Mouse (Mus musculus): ENCODE data around the gene Tshz2. TPM values are rescaled to one million over a fixed set of nuclear protein-coding genes. Genes with fewer than 3 reads are reported as not detected.

Tshz2 gene
- polyA plus RNA-seq, 1 experiment from 2014 or later = 16.1 TPM

DNA sequence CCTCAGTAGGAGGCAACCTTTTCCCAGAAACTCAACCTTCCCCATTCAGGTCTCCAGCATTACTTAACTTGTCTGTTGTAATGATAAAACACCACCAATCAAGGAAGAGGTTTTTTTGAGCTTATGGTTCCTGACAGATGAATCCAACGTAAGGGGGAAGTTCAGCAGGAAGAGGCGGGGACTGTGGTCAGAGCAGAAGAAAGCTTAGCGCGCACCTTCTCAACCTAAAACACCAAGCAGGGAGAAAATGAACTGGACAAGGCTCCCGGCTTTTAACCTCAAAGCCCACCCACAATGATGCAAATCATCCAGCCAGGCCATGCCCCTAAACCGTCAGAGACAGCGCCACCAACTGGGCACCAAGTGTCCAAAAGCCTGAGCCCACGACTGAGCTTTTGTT, 399.1 kb downstream of the Tshz2 start:
- Histone ChIP-seq H3K4me1 (peaks cover 20% of the 10 kb centered on the region), H3K4me2 (replicated peaks) (no peak overlapping the region), H3K27me3 (no peaks in the 10 kb centered on the region), H3K27ac (no peak overlapping the region), H3K36me3 (no peaks in the 10 kb centered on the region), H3K4me3 (no peak overlapping the region), H3K9ac (no peak overlapping the region), H3K9me3 (0 out of 2 replicates have a peak, but pooled peaks cover 4% of the 10 kb centered on the region)
- no peak for ATAC-seq (ENCODE audit: low FRiP score, low read depth)
- 81% methylated on average over 8 of the region's 8 CpGs for WGBS

DNA sequence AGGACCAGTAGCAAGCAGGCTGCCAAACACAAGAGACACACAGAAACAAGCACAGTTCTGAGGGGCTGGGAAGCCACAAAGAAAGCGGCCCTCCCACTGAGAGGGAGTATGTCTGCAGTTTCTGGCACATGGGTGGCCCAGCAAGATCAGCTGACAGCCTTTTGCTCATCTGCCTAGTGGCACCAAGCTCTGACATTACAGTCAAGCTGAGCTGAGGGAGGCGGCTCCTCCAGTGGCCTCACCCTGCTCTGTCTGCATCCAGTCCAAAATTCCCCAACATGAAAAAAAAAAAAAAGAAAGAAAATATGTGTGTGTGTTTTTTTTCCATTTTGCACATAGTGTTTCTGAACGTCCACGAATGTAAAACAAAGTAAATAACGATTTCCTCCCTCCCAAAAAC, 400.4 kb downstream of the Tshz2 start:
- peak overlapping the region; percentile 16; the same call in 1 of the 2 replicates for H3K27ac ChIP-seq
- no peaks in the 10 kb centered on the region for H3K9me3 ChIP-seq
- no peaks in the 10 kb centered on the region for H3K27me3 ChIP-seq
- 48% methylated on average over 5 of the region's 5 CpGs for WGBS
- no peak overlapping the region for H3K9ac ChIP-seq
- no peaks in the 10 kb centered on the region for H3K36me3 ChIP-seq
- H3K4me1 ChIP-seq = peaks cover 21% of the 10 kb centered on the region
- no peak overlapping the region for H3K4me3 ChIP-seq
- H3K4me2 ChIP-seq (replicated peaks) = no peak overlapping the region
- no peak for ATAC-seq (ENCODE audit: low FRiP score, low read depth)

DNA sequence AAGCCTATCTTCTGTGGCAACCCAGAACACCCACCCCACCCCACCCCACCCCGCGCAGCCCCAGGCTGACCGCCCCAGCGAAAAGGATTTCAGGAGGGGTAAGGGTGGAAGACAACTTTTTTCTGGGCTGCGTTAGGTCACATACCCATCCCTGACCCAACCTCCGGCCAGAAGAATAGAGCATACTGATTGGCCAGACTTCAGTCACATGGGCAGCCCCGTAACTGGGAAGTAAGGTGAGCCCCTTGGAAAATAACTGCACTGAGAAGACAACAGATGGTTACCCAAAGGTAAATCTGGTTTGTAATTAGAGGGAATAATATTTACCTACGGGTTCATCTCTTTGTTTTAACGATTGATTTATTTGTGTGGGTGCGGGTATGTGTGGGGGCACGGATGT, 402.0 kb downstream of the Tshz2 start:
- WGBS = 92% methylated on average over 11 of the region's 11 CpGs
- Histone ChIP-seq H3K4me2 (replicated peaks) (no peak overlapping the region), H3K9me3 (no peaks in the 10 kb centered on the region), H3K9ac (no peak overlapping the region), H3K27ac (no peak overlapping the region), H3K36me3 (no peaks in the 10 kb centered on the region), H3K4me1 (peaks cover 26% of the 10 kb centered on the region), H3K4me3 (no peak overlapping the region), H3K27me3 (0 out of 2 replicates have a peak, but pooled peaks cover 1% of the 10 kb centered on the region)
- ATAC-seq (ENCODE audit: low FRiP score, low read depth) = no peak

DNA sequence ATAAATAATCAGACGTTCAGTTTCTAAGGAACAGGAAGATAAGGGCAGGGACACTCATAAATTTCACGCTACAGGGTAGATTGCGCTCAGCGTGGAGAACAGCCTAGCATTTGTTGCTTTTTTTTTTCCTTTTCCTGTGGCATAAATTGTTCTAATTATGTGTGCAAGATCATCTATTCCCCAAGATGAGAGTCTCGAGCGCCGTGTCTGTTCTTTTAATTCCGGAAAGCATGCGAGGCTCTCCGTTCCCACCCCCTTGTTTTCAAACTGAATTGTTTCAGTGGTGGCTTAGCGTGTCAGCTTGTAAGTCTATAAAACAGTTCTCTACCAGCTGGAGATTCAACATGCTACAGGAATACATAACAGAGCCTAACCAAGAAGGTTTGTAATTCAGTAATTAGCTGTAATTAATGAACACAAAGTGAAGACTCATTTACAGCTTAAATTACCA, 404.0 kb downstream of the Tshz2 start:
- Histone ChIP-seq H3K9ac (no peak overlapping the region), H3K27ac (no peak overlapping the region), H3K36me3 (no peaks in the 10 kb centered on the region), H3K27me3 (0 out of 2 replicates have a peak, but pooled peaks cover 3% of the 10 kb centered on the region), H3K9me3 (no peaks in the 10 kb centered on the region), H3K4me2 (replicated peaks) (no peak overlapping the region), H3K4me3 (no peak overlapping the region), H3K4me1 (peaks cover 41% of the 10 kb centered on the region)
- WGBS = 30% methylated on average over 11 of the region's 11 CpGs
- no peak for ATAC-seq (ENCODE audit: low FRiP score, low read depth)

DNA sequence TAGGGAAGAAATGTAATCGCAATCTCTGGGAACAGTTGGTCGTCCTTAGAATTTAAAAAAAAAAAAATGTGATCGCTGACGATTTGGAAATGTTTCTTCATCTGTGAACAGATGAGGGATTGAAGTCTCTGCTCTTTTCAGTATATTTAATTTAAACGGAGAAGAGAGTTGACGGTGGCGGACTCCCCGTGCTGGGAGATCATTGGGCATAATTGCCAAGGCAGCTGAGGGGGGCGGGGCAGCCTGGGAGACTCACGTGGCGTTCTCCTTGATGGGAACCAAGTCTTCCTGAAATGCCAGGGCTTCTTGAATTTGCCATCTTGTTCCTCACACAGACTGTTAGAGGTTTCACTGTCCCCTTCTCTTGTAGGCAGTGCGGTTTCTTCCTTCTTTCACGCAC, 404.5 kb downstream of the Tshz2 start:
- no peak for ATAC-seq (ENCODE audit: low FRiP score, low read depth)
- Histone ChIP-seq H3K4me2 (replicated peaks) (no peak overlapping the region), H3K27me3 (0 out of 2 replicates have a peak, but pooled peaks cover 3% of the 10 kb centered on the region), H3K27ac (no peak overlapping the region), H3K9ac (no peak overlapping the region), H3K4me3 (no peak overlapping the region), H3K4me1 (peaks cover 41% of the 10 kb centered on the region), H3K36me3 (no peaks in the 10 kb centered on the region), H3K9me3 (no peaks in the 10 kb centered on the region)
- WGBS = 67% methylated on average over 13 of the region's 13 CpGs

DNA sequence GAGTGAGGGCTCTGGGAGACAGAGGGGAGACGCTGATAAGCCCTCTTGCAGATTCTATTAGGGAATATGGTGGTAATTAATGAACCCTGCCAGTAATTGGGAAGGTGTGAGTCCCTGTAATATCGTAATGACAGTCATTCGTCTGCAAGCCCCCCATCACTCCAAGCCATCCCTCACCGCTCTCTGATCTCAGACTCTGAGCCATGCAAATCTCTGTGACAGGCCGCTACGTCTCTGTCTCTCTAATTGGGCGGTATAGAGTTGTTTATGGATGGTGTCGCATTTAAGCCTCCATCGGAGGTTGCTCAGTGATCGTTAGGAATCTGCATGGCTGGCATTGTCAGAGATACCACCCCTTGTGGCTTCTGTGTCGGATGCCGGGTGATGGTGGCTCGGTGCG, 407.0 kb downstream of the Tshz2 start:
- H3K4me1 ChIP-seq = peaks cover 26% of the 10 kb centered on the region
- no peak overlapping the region for H3K4me2 ChIP-seq (replicated peaks)
- H3K9me3 ChIP-seq = no peaks in the 10 kb centered on the region
- H3K36me3 ChIP-seq = no peaks in the 10 kb centered on the region
- no peak overlapping the region for H3K27ac ChIP-seq
- ATAC-seq (ENCODE audit: low FRiP score, low read depth) = no peak
- H3K4me3 ChIP-seq = no peak overlapping the region
- no peak overlapping the region for H3K9ac ChIP-seq
- WGBS = 50% methylated on average over 14 of the region's 14 CpGs
- H3K27me3 ChIP-seq = 0 out of 2 replicates have a peak, but pooled peaks cover 3% of the 10 kb centered on the region

DNA sequence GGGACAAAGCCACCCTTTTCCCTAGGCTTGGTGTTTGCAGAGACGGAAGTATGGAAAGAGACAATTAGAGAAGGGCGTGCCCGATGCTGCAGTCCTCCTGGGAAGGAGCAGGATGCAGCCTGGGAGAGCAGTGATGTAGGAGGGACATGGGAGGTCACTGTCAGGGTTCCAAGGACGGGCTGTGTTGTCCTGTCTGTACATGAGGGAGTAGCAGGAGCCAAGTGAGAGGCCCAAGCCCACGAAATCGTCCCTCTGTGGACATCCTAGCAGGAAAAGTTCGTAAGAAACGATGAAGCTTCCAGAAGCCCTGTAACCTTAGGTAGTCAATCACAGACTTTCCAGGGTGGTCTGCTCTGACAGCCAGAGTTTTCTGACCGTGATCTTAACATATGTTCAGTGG, 408.3 kb downstream of the Tshz2 start:
- H3K27me3 ChIP-seq = 0 out of 2 replicates have a peak, but pooled peaks cover 3% of the 10 kb centered on the region
- no peak overlapping the region for H3K9ac ChIP-seq
- H3K9me3 ChIP-seq = peaks cover 4% of the 10 kb centered on the region; the same call in 1 of the 2 replicates
- no peak overlapping the region for H3K4me2 ChIP-seq (replicated peaks)
- no peaks in the 10 kb centered on the region for H3K36me3 ChIP-seq
- H3K4me1 ChIP-seq = peaks cover 26% of the 10 kb centered on the region
- 49% methylated on average over 9 of the region's 9 CpGs for WGBS
- 0 out of 2 replicates have a peak, but pooled peaks have one; percentile 48 for ATAC-seq (ENCODE audit: low FRiP score, low read depth)
- peak overlapping the region; percentile 28; the same call in 1 of the 2 replicates for H3K27ac ChIP-seq
- no peak overlapping the region for H3K4me3 ChIP-seq

DNA sequence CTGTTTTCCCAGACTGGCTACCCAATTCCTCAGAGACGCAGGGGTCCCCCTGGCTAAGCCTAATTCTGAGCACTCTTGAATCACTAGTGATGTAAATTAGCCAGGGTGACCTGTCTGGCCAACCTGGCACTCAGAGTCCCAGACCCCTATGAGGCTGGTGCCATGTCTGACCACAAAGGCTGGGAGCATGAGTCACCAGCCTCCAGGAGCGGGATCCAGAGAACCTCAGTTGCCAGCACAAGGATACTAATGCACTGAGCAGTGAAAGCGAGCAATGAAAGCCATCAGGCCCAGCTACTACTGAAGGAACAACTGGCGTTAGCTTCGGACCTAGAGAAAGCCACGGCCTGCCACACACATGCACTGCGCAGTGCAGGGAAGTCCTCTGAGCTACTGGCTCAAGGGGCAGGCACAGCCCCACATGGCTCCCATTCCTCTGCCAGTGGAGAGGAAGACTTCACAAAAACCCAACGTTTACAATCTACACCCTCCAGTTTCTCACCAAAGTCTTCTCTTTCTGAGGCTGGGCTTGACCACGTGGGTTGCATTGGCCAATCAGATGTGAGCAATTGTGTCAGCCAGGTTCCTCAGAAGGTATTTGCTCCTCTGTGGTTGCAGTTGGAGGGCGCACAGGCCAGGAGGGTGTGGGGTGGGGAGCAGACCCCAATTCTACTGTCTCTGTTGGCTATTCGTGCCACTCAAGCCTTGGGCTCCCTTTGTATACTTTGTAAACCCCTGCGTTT, 409.8 kb downstream of the Tshz2 start:
- H3K4me2 ChIP-seq (replicated peaks) = no peak overlapping the region
- H3K9ac ChIP-seq = no peak overlapping the region
- H3K4me1 ChIP-seq = peaks cover 21% of the 10 kb centered on the region
- 0 out of 2 replicates have a peak, but pooled peaks cover 3% of the 10 kb centered on the region for H3K27me3 ChIP-seq
- 82% methylated on average over 12 of the region's 12 CpGs for WGBS
- peaks cover 4% of the 10 kb centered on the region; the same call in 1 of the 2 replicates for H3K9me3 ChIP-seq
- no peak for ATAC-seq (ENCODE audit: low FRiP score, low read depth)
- no peak overlapping the region for H3K4me3 ChIP-seq
- H3K36me3 ChIP-seq = no peaks in the 10 kb centered on the region
- no peak overlapping the region for H3K27ac ChIP-seq

DNA sequence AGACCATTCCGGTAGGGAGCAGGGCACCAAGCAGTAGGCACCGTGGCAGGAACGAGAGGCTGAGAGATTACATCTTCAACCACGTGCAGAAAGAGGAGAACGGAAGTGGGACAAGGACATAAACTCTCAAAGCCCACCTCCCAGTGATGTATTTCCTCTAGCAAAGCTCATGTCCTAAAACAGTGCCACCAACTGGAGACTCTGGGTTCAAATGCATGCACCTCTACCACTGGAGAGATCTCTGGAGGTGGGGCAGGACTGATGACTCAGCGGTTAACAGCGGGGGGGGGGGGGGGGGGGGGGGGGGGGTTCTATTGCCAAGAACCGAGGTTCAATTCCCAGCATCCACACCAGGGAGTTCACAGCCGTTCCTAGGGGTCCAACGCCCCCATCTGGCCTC, 410.5 kb downstream of the Tshz2 start:
- 79% methylated on average over 7 of the region's 10 CpGs for WGBS
- peaks cover 21% of the 10 kb centered on the region for H3K4me1 ChIP-seq
- peaks cover 4% of the 10 kb centered on the region; the same call in 1 of the 2 replicates for H3K9me3 ChIP-seq
- no peak overlapping the region for H3K4me3 ChIP-seq
- H3K27me3 ChIP-seq = 0 out of 2 replicates have a peak, but pooled peaks cover 3% of the 10 kb centered on the region
- no peak overlapping the region for H3K9ac ChIP-seq
- H3K27ac ChIP-seq = no peak overlapping the region
- no peaks in the 10 kb centered on the region for H3K36me3 ChIP-seq
- ATAC-seq (ENCODE audit: low FRiP score, low read depth) = no peak
- H3K4me2 ChIP-seq (replicated peaks) = no peak overlapping the region

DNA sequence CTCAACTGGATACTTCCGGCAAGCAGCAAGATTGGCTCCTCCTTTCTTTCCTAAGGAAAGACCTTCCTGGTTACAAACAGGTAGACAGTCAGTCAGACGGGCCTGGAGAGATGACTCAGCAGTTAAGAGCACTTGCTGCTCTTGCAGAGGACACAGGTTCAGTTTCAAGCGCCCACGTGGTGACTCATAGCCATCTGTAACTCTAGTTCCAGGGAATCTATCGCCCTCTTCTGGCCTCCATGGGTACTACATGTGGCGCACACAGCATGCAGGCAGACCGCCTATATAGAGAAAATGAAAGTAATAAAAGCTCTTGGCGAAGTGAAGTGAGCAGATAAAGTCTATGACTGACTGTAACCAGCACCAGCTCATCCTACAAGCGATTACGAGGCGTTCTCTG, 413.1 kb downstream of the Tshz2 start:
- Histone ChIP-seq H3K4me2 (replicated peaks) (no peak overlapping the region), H3K36me3 (no peaks in the 10 kb centered on the region), H3K9me3 (peaks cover 4% of the 10 kb centered on the region; the same call in 1 of the 2 replicates), H3K27ac (no peak overlapping the region), H3K4me1 (peaks cover 9% of the 10 kb centered on the region; the same call in 1 of the 2 replicates), H3K27me3 (no peaks in the 10 kb centered on the region), H3K9ac (no peak overlapping the region), H3K4me3 (no peak overlapping the region)
- no peak for ATAC-seq (ENCODE audit: low FRiP score, low read depth)
- WGBS = 80% methylated on average over 11 of the region's 11 CpGs

DNA sequence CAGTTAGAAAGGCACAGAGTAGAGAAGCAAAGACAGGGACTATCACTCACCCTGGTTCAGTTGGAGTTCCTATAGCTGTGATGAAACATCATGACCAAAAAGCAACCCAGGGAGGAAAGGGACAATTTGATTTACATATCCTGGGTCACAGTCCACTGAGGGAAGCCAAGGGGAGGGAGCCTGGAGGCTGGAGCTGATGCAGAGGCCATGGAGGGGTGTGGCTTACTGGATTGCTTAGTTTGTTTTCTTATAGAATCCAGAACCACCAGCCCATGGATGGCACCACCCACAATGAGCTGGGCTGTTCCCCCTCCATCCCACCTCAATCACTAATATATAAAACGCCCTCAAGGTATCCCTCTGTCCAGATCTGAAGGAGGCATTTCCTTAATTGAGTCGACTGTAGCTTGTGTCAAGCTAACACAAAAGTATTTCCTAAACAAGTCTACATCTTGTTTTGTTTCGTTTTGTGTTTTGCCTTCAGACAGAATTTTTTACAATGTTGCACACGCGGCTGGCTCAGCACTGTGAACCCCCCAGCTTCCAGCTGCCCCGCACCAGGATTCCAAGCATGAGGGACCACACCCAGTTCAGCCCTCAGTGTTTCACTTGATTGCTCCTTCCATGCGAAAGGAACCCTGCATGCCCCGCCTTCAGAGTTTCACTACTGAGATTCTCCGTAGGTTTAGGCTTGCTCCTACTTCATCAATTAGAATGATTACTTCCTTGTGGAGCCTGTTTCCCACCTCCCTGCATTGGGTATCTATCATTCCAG, 413.7 kb downstream of the Tshz2 start:
- H3K9me3 ChIP-seq = peaks cover 4% of the 10 kb centered on the region; the same call in 1 of the 2 replicates
- peaks cover 2% of the 10 kb centered on the region; the same call in 1 of the 2 replicates for H3K4me1 ChIP-seq
- H3K4me3 ChIP-seq = no peak overlapping the region
- no peak overlapping the region for H3K9ac ChIP-seq
- H3K36me3 ChIP-seq = no peaks in the 10 kb centered on the region
- no peaks in the 10 kb centered on the region for H3K27me3 ChIP-seq
- no peak for ATAC-seq (ENCODE audit: low FRiP score, low read depth)
- H3K4me2 ChIP-seq (replicated peaks) = no peak overlapping the region
- H3K27ac ChIP-seq = no peak overlapping the region
- WGBS = 75% methylated on average over 9 of the region's 9 CpGs

DNA sequence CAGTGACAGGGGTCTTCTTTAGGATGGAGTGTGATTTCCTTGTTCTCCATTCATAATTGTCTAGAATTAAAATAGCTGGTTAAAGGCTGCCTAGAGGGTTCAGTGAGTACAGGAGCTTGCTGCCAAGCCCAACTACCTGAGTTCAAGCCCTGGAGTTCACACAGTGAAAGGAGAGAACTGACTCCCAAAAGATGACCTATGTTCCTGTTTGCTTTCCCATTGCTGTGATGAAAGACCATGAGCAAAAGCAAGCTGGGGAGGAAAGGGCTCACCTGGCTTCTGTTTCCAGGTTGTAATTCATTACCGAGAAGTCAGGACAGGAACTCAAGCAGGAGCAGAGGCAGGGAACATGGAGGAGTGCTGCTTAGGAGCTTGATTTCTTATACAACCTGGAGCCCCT, 416.0 kb downstream of the Tshz2 start:
- Histone ChIP-seq H3K36me3 (no peaks in the 10 kb centered on the region), H3K9me3 (peaks cover 4% of the 10 kb centered on the region; the same call in 1 of the 2 replicates), H3K9ac (no peak overlapping the region), H3K4me2 (replicated peaks) (no peak overlapping the region), H3K27ac (no peak overlapping the region), H3K27me3 (no peaks in the 10 kb centered on the region), H3K4me3 (no peak overlapping the region), H3K4me1 (no peaks in the 10 kb centered on the region)
- no peak for ATAC-seq (ENCODE audit: low FRiP score, low read depth)
- 81% methylated on average over 1 of the region's 1 CpGs for WGBS

All from limb, embryonic 13.5 days (tissue).